Mouse (Mus musculus): ENCODE measurements around the gene Iqsec3. TPM values are rescaled to one million over a fixed set of nuclear protein-coding genes. Genes with fewer than 3 reads are reported as not detected.

The Iqsec3 gene
- polyA plus RNA-seq, 1 experiment from 2014 or later = not detected

- TF ChIP-seq CTCF (IDR thresholded peaks at IDR 0.05) (no peak), EP300 (IDR thresholded peaks at IDR 0.05) (no peak)
- no peak overlapping the region for H3K4me2 ChIP-seq (replicated peaks; ENCODE audit: low read depth, low read length)
- no peaks in the 10 kb centered on the region for H3K9me3 ChIP-seq (ENCODE audit: low read length)
- H3K4me1 ChIP-seq (ENCODE audit: insufficient read depth, low read depth, low read length) = no peaks in the 10 kb centered on the region
- no peak for DNase-seq (ENCODE audit: low spot score)
- ATAC-seq = no peak
- H3K27me3 ChIP-seq (replicated peaks; ENCODE audit: insufficient read depth, low read length) = no peaks in the 10 kb centered on the region
- H3K36me3 ChIP-seq (ENCODE audit: insufficient read depth, low read length) = no peaks in the 10 kb centered on the region
- H3K4me3 ChIP-seq (ENCODE audit: low read depth, low read length) = no peak overlapping the region
- no peak overlapping the region for H3K9ac ChIP-seq (replicated peaks; ENCODE audit: low read depth)
- WGBS = 53% methylated on average over 2 of the region's 3 CpGs
- no peak overlapping the region for H3K27ac ChIP-seq (ENCODE audit: low read length)
Measured at GRCm38 (mm10) chr6:121325298-121325697, 148.2 kb downstream of the Iqsec3 start.

Small RNA genes within 50 kb of the gene (microRNA-seq; reads per million reads assigned to microRNA genes)
- not detected for gene Gm24855

Other genes with a start within 250 kb of the Iqsec3 start
- 27.0 and 30.4 TPM in 2 replicates for gene Usp18, start 227.8 kb downstream of the Iqsec3 start, polyA plus RNA-seq (2015; fragmentation: Nextera tagmentation; extraction: Ambion mirVana)
- 0.26 and 0.42 TPM in 2 replicates for gene Slc6a13, start 173.5 kb downstream of the Iqsec3 start, polyA plus RNA-seq (2015; fragmentation: Nextera tagmentation; extraction: Ambion mirVana)
- gene Slc6a12, start 130.6 kb downstream of the Iqsec3 start, polyA plus RNA-seq (2015; fragmentation: Nextera tagmentation; extraction: Ambion mirVana) = not detected in 2 replicates
- gene A2m, start 161.7 kb upstream of the Iqsec3 start, polyA plus RNA-seq (2015; fragmentation: Nextera tagmentation; extraction: Ambion mirVana) = 2.1 TPM in 2 replicates

Data from lung, postnatal 0 days (tissue).